Mouse (Mus musculus) MEL (cell line): ENCODE results near the gene Zfp26.
A peak's percentile ranks its signal among the peaks of the same experiment; 100 is the strongest.

Experiments used
- CTCF ChIP-seq, 3 experiments: IDR thresholded peaks in 2 of 3; conservative IDR thresholded peaks in 1 of 3; 2 replicates each; pipeline ENCODE4 v1.5.1; 2011 to 2012; ENCODE audit warnings: low read length in 3 of 3, low read depth in 2 of 3, mild to moderate bottlenecking in 2 of 3, improper control_type of control experiment in 1 of 3, inconsistent platforms in 1 of 3, mixed read lengths in 1 of 3, moderate library complexity in 1 of 3; ENCODE audit not compliant: control insufficient read depth in 1 of 3, insufficient read depth in 1 of 3, poor library complexity in 1 of 3, severe bottlenecking in 1 of 3
- EP300 ChIP-seq, 2 experiments: IDR thresholded peaks; 2 replicates each; pipeline ENCODE4 v1.6.1; 2011; ENCODE audit warnings: improper control_type of control experiment in 2 of 2, low read length in 2 of 2, low read depth in 1 of 2, mild to moderate bottlenecking in 1 of 2
- GATA1 ChIP-seq: IDR thresholded peaks from 2 replicates; pipeline ENCODE4 v1.6.1; 2011; ENCODE audit warnings: low read depth, low read length, improper control_type of control experiment
- MAZ ChIP-seq: IDR thresholded peaks from 2 replicates; pipeline ENCODE4 v1.6.1; 2012; ENCODE audit warnings: low read depth, mild to moderate bottlenecking, inconsistent platforms, low read length, improper control_type of control experiment
- NELFE ChIP-seq: IDR thresholded peaks from 2 replicates; pipeline ENCODE4 v1.6.1; 2011; ENCODE audit warnings: low read depth, low read length, improper control_type of control experiment
- POLR2A ChIP-seq, 2 experiments: IDR thresholded peaks; 2 replicates each; pipeline ENCODE4 v1.6.1; 2011 to 2012; ENCODE audit warnings: low read length in 2 of 2, mild to moderate bottlenecking in 2 of 2, control low read depth in 1 of 2, improper control_type of control experiment in 1 of 2, low read depth in 1 of 2, moderate library complexity in 1 of 2; ENCODE audit not compliant: control insufficient read depth in 1 of 2, insufficient read depth in 1 of 2, poor library complexity in 1 of 2
- POLR2AphosphoS2 ChIP-seq: IDR thresholded peaks from 2 replicates; pipeline ENCODE4 v1.6.1; 2011; ENCODE audit warnings: low read length, improper control_type of control experiment
- POLR2AphosphoS5 ChIP-seq: IDR thresholded peaks from 2 replicates; pipeline ENCODE4 v1.6.1; 2012; ENCODE audit warnings: low read depth, borderline replicate concordance, mild to moderate bottlenecking, inconsistent platforms, low read length, moderate library complexity, mixed read lengths
- TAL1 ChIP-seq: IDR thresholded peaks from 2 replicates; pipeline ENCODE4 v1.6.1; 2012; ENCODE audit warnings: mild to moderate bottlenecking, inconsistent platforms, low read length, moderate library complexity, mixed read lengths
- TCF12 ChIP-seq: IDR thresholded peaks from 2 replicates; pipeline ENCODE4 v1.6.1; 2014; ENCODE audit warnings: low read depth, mild to moderate bottlenecking, inconsistent platforms, low read length, improper control_type of control experiment, moderate library complexity

- TF ChIP-seq POLR2A (IDR thresholded peaks at IDR 0.05; ENCODE audit: control insufficient read depth in 1 of 2, insufficient read depth in 1 of 2, low read depth in 1 of 2, low read length in 2 of 2, poor library complexity in 1 of 2) (no peak), EP300 (IDR thresholded peaks at IDR 0.05; ENCODE audit: low read depth in 1 of 2, low read length in 2 of 2) (no peak), TCF12 (no peak), CTCF (IDR thresholded peaks at IDR 0.05 in 2 of 3, conservative IDR thresholded peaks at IDR 0.05 in 1 of 3; ENCODE audit: control insufficient read depth in 1 of 3, insufficient read depth in 1 of 3, low read depth in 2 of 3, low read length in 3 of 3, poor library complexity in 1 of 3, severe bottlenecking in 1 of 3) (no peak), GATA1 (no peak), NELFE (no peak), POLR2AphosphoS2 (peak; percentile 29; the same call in 1 of the 2 replicates), TAL1 (no peak), POLR2AphosphoS5 (no peak), MAZ (no peak)
These were observed 6.3 kb downstream of the Zfp26 start for GRCm38 (mm10) chr9:20453647-20454046.
